Mouse (Mus musculus) brain, embryonic 14.5 days (tissue): ENCODE data around the gene Nts.

Experiments
- CTCF ChIP-seq: fragments of 200-500 bp; IDR thresholded peaks from 2 replicates; pipeline ENCODE4 v1.5.1; 2012; ENCODE audit warnings: inconsistent platforms, mild to moderate bottlenecking, moderate library complexity, borderline replicate concordance; ENCODE audit not compliant: insufficient read depth, insufficient read length; ENCODE audit errors: extremely low read depth
- POLR2A ChIP-seq: fragments of 200-500 bp; IDR thresholded peaks from 2 replicates; pipeline ENCODE4 v1.6.1; 2012; ENCODE audit warnings: mild to moderate bottlenecking, inconsistent platforms, borderline replicate concordance; ENCODE audit not compliant: poor library complexity, insufficient read depth, insufficient read length, severe bottlenecking; ENCODE audit errors: extremely low read depth

DNA sequence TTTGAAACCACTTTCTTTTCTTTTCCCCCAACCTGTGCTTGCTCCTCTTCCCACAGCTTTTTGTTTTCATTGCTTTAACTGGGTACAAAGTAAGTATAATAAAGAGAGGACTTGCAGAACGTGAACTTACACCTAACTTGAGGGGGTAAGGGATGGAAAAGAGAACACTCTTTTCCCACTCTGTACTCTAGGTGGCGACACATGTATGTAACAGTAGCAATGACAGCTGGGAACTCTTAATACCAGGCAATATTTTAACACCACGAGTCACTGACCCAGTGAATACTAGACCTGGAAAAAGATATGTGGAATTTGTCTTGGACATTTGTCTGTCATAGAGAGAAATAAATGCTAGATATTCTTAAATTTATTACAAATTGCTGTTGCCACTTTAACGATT is 8.5 kb upstream of the Nts start:
- TF ChIP-seq POLR2A: no peak
- peak; percentile 38; the same call in 1 of the 2 replicates for TF ChIP-seq CTCF
